Mouse (Mus musculus) limb, embryonic 12.5 days (tissue): ENCODE results near the gene Gm35315. TPM values are rescaled to one million over a fixed set of nuclear protein-coding genes. Genes with fewer than 3 reads are reported as not detected.
"Not testable (repeated sequence)": the region's sequence is repeated elsewhere in the genome, so short reads cannot be mapped to it uniquely, and the experiment has no call there.

Source experiments
- ATAC-seq: fragments of 200-750 bp; cut with Nextera tagmentation; 2 replicates; pipeline ENCODE4 v1.8.0; 2017; ENCODE audit warnings: low read depth, moderate TSS enrichment; ENCODE audit not compliant: insufficient number of reproducible peaks, insufficient read depth, low FRiP score, low TSS enrichment
- H3K27ac ChIP-seq: fragments of 300-500 bp; sonication (generic); 2 replicates; pipeline ENCODE4 v1.5.1; 2016; ENCODE audit warnings: mild to moderate bottlenecking, moderate library complexity
- H3K27me3 ChIP-seq: fragments of 300-500 bp; sonication (generic); 2 replicates; pipeline ENCODE4 v1.6.1; 2016; ENCODE audit warnings: mild to moderate bottlenecking, moderate library complexity
- H3K36me3 ChIP-seq: fragments of 300-500 bp; sonication (generic); 2 replicates; pipeline ENCODE4 v1.6.1; 2016; ENCODE audit warnings: mild to moderate bottlenecking, moderate library complexity
- H3K4me1 ChIP-seq: fragments of 300-500 bp; sonication (generic); replicated peaks from 2 replicates; pipeline ENCODE4 v1.6.1; 2016
- H3K4me2 ChIP-seq: fragments of 300-500 bp; sonication (generic); 2 replicates; pipeline ENCODE4 v1.6.1; 2016; ENCODE audit warnings: mild to moderate bottlenecking, moderate library complexity
- H3K4me3 ChIP-seq: fragments of 300-500 bp; sonication (generic); replicated peaks from 2 replicates; pipeline ENCODE4 v1.5.1; 2016; ENCODE audit warnings: mild to moderate bottlenecking
- H3K9ac ChIP-seq: fragments of 300-500 bp; sonication (generic); replicated peaks from 2 replicates; pipeline ENCODE4 v1.6.1; 2016; ENCODE audit warnings: mild to moderate bottlenecking, moderate library complexity
- H3K9me3 ChIP-seq: fragments of 300-500 bp; sonication (generic); 2 replicates; pipeline ENCODE4 v1.6.1; 2016; ENCODE audit warnings: mild to moderate bottlenecking, moderate library complexity
- WGBS: fragments of 180-500 bp; shearing (Covaris S2); methylation state at CpG from one replicate; pipeline ENCODE4 v1.1.7; 2016; 5-methylcytosine and 5-hydroxymethylcytosine counted together
- polyA plus RNA-seq: library from polyadenylated mRNA; unstranded; fragments of >200 nt; fragmentation: Nextera tagmentation; extraction: Ambion mirVana; gene quantifications from 2 replicates; pipeline ENCODE4 v1.2.1, GENCODE M21; 2016

Gene Gm35315
- polyA plus RNA-seq, 1 experiment from 2014 or later, result 1.1 TPM

DNA sequence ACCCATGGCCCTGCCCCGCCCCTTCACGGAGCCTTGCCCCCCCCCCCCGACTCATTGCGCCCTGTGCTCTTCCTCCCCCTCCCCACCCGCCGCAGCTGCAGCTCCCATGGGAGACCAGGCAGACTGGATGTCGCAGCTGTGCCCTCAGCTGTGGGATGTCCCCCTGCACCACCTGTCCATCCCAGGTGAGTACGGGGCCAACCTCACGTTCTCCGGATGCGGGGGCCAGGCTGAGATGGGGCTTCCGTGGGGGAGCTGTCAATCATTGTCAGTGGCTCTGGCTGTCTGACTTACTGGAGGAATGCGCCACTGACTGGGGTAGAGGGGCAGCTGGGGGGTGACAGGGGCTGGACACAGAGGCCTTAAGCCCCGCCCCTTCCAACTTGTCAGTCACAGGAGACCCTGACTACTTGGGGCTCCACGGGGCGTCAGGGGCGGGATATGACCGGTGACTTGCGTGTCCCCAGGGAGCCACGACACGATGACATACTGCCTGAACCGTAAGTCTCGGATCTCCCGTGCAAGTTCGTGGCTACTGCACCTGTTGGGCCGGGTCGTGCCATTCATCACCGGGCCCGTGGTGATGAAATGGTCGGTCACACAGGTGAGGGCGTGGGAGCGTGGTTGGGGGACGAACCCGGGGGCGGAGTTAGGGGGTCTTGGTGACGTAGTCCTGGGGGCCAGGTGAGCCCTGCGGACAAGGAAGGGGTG is 6.9 kb upstream of the Gm35315 start:
- H3K36me3 ChIP-seq, result peaks cover 34% of the 10 kb centered on the region
- H3K4me1 ChIP-seq, result peaks cover 34% of the 10 kb centered on the region
- H3K27ac ChIP-seq, result no peak overlapping the region
- H3K27me3 ChIP-seq, result peaks cover 18% of the 10 kb centered on the region
- peak; percentile 20; the same call in 1 of the 2 replicates for ATAC-seq
- peak overlapping the region; percentile 78 for H3K4me2 ChIP-seq
- peak overlapping the region; percentile 40 for H3K4me3 ChIP-seq
- H3K9ac ChIP-seq, result no peak overlapping the region
- WGBS, result 1% methylated on average over 32 of the region's 37 CpGs
- peaks cover 3% of the 10 kb centered on the region; the same call in 1 of the 2 replicates for H3K9me3 ChIP-seq

GRCm38 (mm10) chr5:110099656-110100580 is 5.7 kb upstream of the Gm35315 start, which contains the start of gene Plcxd1:
TSS of gene Plcxd1 (plus strand) at chr5:110099969.
- H3K4me2 ChIP-seq, result peak within 1 kb of the TSS; percentile 78
- WGBS, result 5% methylated on average over 25 of the region's 25 CpGs
- H3K9ac ChIP-seq, result no peak within 1 kb of the TSS
- H3K4me3 ChIP-seq, result peak within 1 kb of the TSS; percentile 40
- H3K36me3 ChIP-seq, result peaks cover 22% of the 10 kb centered on the region
- H3K27me3 ChIP-seq, result peaks cover 18% of the 10 kb centered on the region
- peaks cover 36% of the 10 kb centered on the region for H3K4me1 ChIP-seq
- peak within 1 kb of the TSS; percentile 35; the same call in 1 of the 2 replicates for H3K27ac ChIP-seq
- peaks cover 2% of the 10 kb centered on the region; the same call in 1 of the 2 replicates for H3K9me3 ChIP-seq
- no peak for ATAC-seq

GRCm38 (mm10) chr5:110098991-110099477 is 4.8 kb upstream of the Gm35315 start:
- WGBS, result 29% methylated on average over 1 of the region's 1 CpGs
- H3K27ac ChIP-seq, result peak overlapping the region; percentile 35; the same call in 1 of the 2 replicates
- ATAC-seq, result no peak
- no peak overlapping the region for H3K4me2 ChIP-seq
- H3K27me3 ChIP-seq, result peaks cover 18% of the 10 kb centered on the region
- no peak overlapping the region for H3K4me3 ChIP-seq
- H3K36me3 ChIP-seq, result peaks cover 13% of the 10 kb centered on the region
- no peak overlapping the region for H3K9ac ChIP-seq
- peaks cover 40% of the 10 kb centered on the region for H3K4me1 ChIP-seq
- no peaks in the 10 kb centered on the region for H3K9me3 ChIP-seq

DNA sequence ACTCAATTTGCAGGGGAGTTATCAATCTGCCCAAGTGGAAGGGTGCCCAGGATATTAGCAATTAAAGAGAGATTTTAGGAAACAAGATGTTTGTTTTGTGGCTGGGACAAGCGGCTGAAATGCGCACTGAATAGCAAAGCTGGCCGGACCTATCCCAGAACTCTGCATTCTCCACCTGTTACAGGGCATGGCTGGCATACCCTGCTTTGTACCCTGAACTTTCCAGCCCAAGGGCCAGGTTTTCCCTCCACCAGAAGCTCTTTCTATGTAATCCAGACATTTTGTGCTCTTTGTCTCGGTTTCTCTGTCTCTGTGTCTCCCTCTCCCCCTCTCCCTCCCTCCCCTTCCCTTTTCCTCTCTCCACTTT is 610 bp upstream of the Gm35315 start:
- H3K4me3 ChIP-seq, result peak overlapping the region; percentile 50
- peaks cover 16% of the 10 kb centered on the region for H3K4me1 ChIP-seq
- peak overlapping the region; percentile 54 for H3K9ac ChIP-seq
- H3K9me3 ChIP-seq, result no peaks in the 10 kb centered on the region
- H3K36me3 ChIP-seq, result no peaks in the 10 kb centered on the region
- WGBS, result 5% methylated on average over 4 of the region's 4 CpGs
- ATAC-seq, result no peak
- peak overlapping the region; percentile 72 for H3K4me2 ChIP-seq
- H3K27ac ChIP-seq, result peak overlapping the region; percentile 35; the same call in 1 of the 2 replicates
- no peaks in the 10 kb centered on the region for H3K27me3 ChIP-seq

- 68% methylated on average over 2 of the region's 2 CpGs for WGBS
- Histone ChIP-seq H3K36me3 (no peaks in the 10 kb centered on the region), H3K4me2 (no peak overlapping the region), H3K4me1 (peaks cover 7% of the 10 kb centered on the region), H3K27ac (no peak overlapping the region), H3K9me3 (no peaks in the 10 kb centered on the region), H3K27me3 (no peaks in the 10 kb centered on the region), H3K9ac (no peak overlapping the region), H3K4me3 (no peak overlapping the region)
- no peak for ATAC-seq
These were observed 2.7 kb downstream of the Gm35315 start for GRCm38 (mm10) chr5:110091546-110091945.

- Histone ChIP-seq H3K27me3 (no peaks in the 10 kb centered on the region), H3K9me3 (peaks cover 4% of the 10 kb centered on the region; the same call in 1 of the 2 replicates), H3K27ac (no peak overlapping the region), H3K4me1 (no peaks in the 10 kb centered on the region), H3K9ac (no peak overlapping the region), H3K36me3 (no peaks in the 10 kb centered on the region), H3K4me3 (no peak overlapping the region), H3K4me2 (no peak overlapping the region)
- 26% methylated on average over 14 of the region's 14 CpGs for WGBS
- ATAC-seq, result no peak
These were observed 7.9 kb downstream of the Gm35315 start for GRCm38 (mm10) chr5:110086161-110086866.

DNA sequence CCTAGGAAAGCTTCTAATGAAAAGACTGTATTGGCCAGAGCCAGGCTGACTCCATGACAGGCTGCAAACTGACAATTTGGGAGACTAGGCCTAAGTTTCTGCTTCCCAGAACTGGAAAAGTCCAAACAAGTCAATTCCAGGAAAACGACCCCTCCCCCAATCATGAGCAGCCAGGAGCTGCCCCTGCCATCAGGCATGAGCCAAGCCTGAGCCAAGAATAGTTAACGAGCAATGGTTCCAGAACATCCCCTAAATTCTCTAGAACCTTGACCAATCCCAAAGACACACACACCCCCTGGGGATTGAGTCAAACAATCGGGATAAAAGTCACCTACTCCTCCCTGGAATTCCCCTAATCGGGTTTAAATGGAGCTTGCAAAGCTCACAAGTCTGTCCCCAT is 11.3 kb downstream of the Gm35315 start:
- ATAC-seq, result no peak
- Histone ChIP-seq H3K9me3 (peaks cover 26% of the 10 kb centered on the region), H3K4me1 (no peaks in the 10 kb centered on the region), H3K4me3 (no peak overlapping the region), H3K9ac (no peak overlapping the region), H3K27me3 (no peaks in the 10 kb centered on the region), H3K27ac (no peak overlapping the region), H3K36me3 (peaks cover 3% of the 10 kb centered on the region; the same call in 1 of the 2 replicates), H3K4me2 (no peak overlapping the region)
- WGBS, result 81% methylated on average over 4 of the region's 4 CpGs

- H3K27ac ChIP-seq, H3K27me3 ChIP-seq, H3K4me1 ChIP-seq, H3K4me3 ChIP-seq, ATAC-seq, H3K4me2 ChIP-seq, H3K36me3 ChIP-seq, H3K9ac ChIP-seq: not testable (repeated sequence)
- WGBS, result 91% methylated on average over 2 of the region's 2 CpGs
- H3K9me3 ChIP-seq, result peaks cover 25% of the 10 kb centered on the region
These were observed 21.8 kb downstream of the Gm35315 start, which contains the start of gene Gm17655 for GRCm38 (mm10) chr5:110072413-110072812. TSS of gene Gm17655 (minus strand) at chr5:110072513.

DNA sequence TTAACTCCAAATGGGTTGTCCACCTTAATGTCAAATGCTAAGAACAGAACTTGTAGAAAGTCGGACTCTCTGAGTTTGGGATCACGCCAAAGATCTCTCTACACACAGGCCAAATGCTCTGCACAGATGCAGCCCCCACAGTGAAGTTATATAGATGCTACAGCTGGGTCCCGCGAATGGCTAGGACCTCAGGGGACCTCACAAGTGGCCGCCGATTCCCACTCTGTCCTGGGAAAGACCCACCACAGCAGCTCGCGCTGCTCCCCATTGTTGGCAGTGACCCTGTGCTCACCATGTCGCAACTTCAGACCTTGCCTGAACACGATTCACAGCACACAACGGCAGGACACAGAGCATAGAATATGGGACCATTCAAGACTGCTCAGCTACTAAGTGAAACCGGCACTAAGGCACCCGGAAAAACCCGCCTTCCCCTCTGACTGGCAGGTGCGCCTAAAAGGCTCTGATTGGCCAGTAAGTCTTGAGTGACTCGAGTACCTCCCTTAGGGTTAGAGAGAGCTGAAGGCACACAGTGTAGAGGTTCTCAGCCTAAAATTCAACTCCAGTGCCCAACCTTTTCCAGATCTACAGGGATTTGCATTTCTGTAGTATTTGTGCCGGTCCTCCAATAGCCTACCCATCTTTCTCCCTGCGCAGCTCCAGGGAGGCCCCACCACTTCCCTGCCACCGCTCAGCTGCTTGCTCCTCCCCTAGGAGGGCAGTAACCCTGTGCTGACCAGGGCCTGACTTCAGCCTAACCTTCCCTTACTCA is 36.4 kb downstream of the Gm35315 start:
- Histone ChIP-seq H3K9me3 (peaks cover 18% of the 10 kb centered on the region; the same call in 1 of the 2 replicates), H3K36me3 (no peaks in the 10 kb centered on the region), H3K4me3 (peak overlapping the region; percentile 59), H3K27me3 (no peaks in the 10 kb centered on the region), H3K27ac (no peak overlapping the region), H3K4me1 (no peaks in the 10 kb centered on the region), H3K4me2 (peak overlapping the region; percentile 58), H3K9ac (peak overlapping the region; percentile 53)
- peak; percentile 97 for ATAC-seq
- under 1% methylated on average over 19 of the region's 19 CpGs for WGBS
